Mouse (Mus musculus): Measurements from ENCODE around the gene Gm17617. TPM values are rescaled to one million over a fixed set of nuclear protein-coding genes. Genes with fewer than 3 reads are reported as not detected.
A peak's percentile ranks its signal among the peaks of the same experiment; 100 is the strongest.

Gene Gm17617
- polyA plus RNA-seq, 1 experiment: not detected

DNA sequence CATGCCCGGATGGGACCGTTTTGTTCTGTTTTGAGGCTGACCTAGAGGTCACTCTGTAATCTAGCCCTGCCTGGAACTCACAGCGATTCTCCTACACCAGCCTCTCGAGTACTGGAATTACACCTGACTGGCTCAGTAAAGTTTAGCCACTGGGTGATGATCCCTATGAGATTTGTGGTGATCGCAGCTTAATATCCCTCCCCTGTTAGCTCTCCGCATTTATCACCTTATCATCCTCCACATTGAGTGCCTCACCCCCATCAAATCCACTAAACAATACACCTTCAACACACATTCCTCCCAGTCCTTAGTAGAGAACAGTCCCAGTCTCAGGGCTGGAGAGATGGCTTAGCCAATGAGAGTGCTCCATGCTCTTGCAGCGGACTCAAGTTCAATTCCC lies 29.0 kb upstream of the Gm17617 start:
- 75% methylated on average over 7 of the region's 7 CpGs for WGBS
- TF ChIP-seq POLR2A (IDR thresholded peaks at IDR 0.05; ENCODE audit: borderline replicate concordance, control insufficient read depth, low read depth, low read length) (no peak), CTCF (IDR thresholded peaks at IDR 0.05; ENCODE audit: control insufficient read depth, insufficient read depth, low read length) (no peak)
- H3K27ac ChIP-seq (ENCODE audit: control insufficient read depth, insufficient read depth, low read depth, low read length, poor library complexity): no peak overlapping the region
- H3K4me1 ChIP-seq (ENCODE audit: control insufficient read depth, insufficient read depth, low read length): no peaks in the 10 kb centered on the region
- H3K4me3 ChIP-seq (replicated peaks; ENCODE audit: control insufficient read depth, low read depth, low read length): no peak overlapping the region

DNA sequence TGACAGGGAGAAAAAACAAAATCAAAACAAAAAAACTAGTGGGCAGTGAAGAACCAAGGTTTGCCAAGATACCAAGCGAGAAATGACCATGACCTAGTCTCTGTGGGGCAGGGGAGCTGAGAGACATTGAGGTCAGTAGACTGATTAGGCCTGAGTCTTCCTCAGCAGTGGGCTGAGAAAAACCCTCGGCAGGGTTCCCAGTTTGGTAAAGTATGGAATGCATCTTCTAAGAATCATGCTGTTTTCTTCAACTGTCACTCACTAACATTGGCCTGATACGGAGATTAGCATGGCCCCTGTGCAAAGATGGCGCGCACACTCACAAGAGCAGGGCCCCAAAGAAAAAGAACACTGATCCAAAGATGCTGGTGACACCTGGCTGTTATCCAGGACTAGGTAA lies 20.6 kb upstream of the Gm17617 start:
- 88% methylated on average over 5 of the region's 5 CpGs for WGBS

DNA sequence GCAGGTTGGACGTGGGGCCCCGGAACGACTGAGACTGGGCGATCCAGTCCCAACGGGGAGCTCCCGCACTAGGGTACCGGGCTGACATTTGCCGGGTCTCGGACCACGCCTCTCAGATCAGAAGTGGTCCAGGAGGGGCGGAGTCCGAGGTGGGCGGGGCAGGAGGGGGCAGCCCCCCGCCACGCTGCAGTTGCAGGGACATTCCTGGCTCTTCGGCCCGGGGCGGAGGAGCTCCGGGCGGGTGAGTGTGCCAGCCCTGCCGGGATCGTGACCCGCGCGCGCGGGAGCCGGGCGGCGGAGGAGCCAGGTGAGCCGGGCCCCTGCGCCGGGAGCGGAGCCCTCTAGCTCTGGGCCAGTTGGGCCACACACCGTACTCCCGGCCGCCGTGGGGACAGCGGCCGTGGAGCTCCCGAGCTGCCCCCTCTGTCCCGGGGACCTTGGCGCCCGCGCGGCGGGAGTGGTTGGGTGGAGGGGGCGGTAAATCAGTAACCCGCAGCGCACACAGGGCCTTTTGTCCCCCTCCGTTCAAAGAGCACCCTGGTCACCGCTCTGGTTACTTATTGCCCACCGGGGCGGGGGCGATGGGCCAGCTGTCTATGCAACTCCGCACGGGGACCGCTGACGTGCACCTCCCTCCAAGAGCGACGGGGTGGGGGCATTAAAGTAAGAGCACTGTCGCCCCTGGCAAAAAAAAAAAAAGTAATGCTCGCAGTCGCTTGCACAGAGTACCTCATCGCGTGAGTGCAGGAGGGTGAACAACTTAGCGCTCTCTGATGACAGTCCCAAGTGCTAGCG lies 19.5 kb upstream of the Gm17617 start, which contains the start of gene Fgfr4:
TSS of gene Fgfr4 (plus strand) at position 20 of the 795 bp plus-strand sequence.
- 4% methylated on average over 61 of the region's 68 CpGs for WGBS
- Histone ChIP-seq H3K4me1 (ENCODE audit: control insufficient read depth, insufficient read depth, low read length) (no peaks in the 10 kb centered on the region; the same call in 1 of the 2 replicates), H3K4me3 (replicated peaks; ENCODE audit: control insufficient read depth, low read depth, low read length) (no peak within 1 kb of the TSS), H3K27ac (ENCODE audit: control insufficient read depth, insufficient read depth, low read depth, low read length, poor library complexity) (no peak within 1 kb of the TSS)
- TF ChIP-seq POLR2A (IDR thresholded peaks at IDR 0.05; ENCODE audit: borderline replicate concordance, control insufficient read depth, low read depth, low read length): no peak
- TF ChIP-seq CTCF (IDR thresholded peaks at IDR 0.05; ENCODE audit: control insufficient read depth, insufficient read depth, low read length): no peak

More for the DNA sequence above, 20.6 kb upstream of the Gm17617 start:
- H3K4me3 ChIP-seq (replicated peaks; ENCODE audit: control insufficient read depth, low read depth, low read length): no peak overlapping the region
- H3K27ac ChIP-seq (ENCODE audit: control insufficient read depth, insufficient read depth, low read depth, low read length, poor library complexity): no peak overlapping the region
- no peaks in the 10 kb centered on the region; the same call in 1 of the 2 replicates for H3K4me1 ChIP-seq (ENCODE audit: control insufficient read depth, insufficient read depth, low read length)
- TF ChIP-seq POLR2A (IDR thresholded peaks at IDR 0.05; ENCODE audit: borderline replicate concordance, control insufficient read depth, low read depth, low read length): no peak
- TF ChIP-seq CTCF (IDR thresholded peaks at IDR 0.05; ENCODE audit: control insufficient read depth, insufficient read depth, low read length): no peak

DNA sequence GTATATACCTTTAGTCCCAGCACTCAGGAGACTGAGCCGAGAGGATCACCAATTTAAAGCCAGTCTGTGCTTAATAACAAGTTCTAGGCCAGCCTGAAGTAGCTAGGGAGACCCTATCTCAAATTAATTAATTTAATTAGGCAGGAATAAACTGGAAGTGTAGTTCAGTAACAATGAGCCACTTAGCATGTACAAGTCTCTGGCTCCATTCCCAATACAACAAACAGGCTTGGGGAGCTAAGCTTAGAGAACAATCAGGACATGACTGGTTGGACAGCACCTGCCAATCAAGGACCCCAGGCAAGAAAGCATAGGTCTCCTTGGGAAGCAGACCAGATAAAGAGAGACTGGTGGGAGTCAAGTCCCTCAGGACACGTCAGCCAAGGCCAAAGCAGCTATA lies 6.9 kb upstream of the Gm17617 start:
- H3K4me3 ChIP-seq (replicated peaks; ENCODE audit: control insufficient read depth, low read depth, low read length): no peak overlapping the region
- TF ChIP-seq CTCF (IDR thresholded peaks at IDR 0.05; ENCODE audit: control insufficient read depth, insufficient read depth, low read length) (no peak), POLR2A (IDR thresholded peaks at IDR 0.05; ENCODE audit: borderline replicate concordance, control insufficient read depth, low read depth, low read length) (no peak)
- no peak overlapping the region for H3K27ac ChIP-seq (ENCODE audit: control insufficient read depth, insufficient read depth, low read depth, low read length, poor library complexity)
- WGBS: 71% methylated on average over 2 of the region's 2 CpGs
- no peaks in the 10 kb centered on the region for H3K4me1 ChIP-seq (ENCODE audit: control insufficient read depth, insufficient read depth, low read length)

DNA sequence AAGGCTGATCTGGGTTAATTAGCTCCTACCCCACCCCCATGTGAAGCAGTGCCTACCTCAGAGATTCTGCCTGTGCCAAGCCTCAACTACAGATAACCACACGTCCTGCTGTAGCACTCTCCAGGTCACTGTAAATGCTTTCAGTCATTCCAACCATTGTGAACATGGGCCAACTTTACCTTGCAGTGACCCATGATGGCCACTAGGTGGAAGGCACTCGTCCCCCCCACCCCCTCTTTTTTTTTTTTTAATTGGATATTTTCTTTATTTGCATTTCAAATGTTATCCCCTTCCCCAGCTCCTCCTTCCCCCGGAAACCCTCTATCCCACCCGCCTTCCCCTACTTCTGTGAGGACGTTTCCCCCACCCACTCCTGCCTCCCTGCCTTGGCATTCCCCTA lies 2.0 kb upstream of the Gm17617 start:
- Histone ChIP-seq H3K4me1 (ENCODE audit: control insufficient read depth, insufficient read depth, low read length) (no peaks in the 10 kb centered on the region), H3K4me3 (replicated peaks; ENCODE audit: control insufficient read depth, low read depth, low read length) (no peak overlapping the region), H3K27ac (ENCODE audit: control insufficient read depth, insufficient read depth, low read depth, low read length, poor library complexity) (no peak overlapping the region)
- 9% methylated on average over 5 of the region's 5 CpGs for WGBS
- TF ChIP-seq CTCF (IDR thresholded peaks at IDR 0.05; ENCODE audit: control insufficient read depth, insufficient read depth, low read length) (peak; percentile 41), POLR2A (IDR thresholded peaks at IDR 0.05; ENCODE audit: borderline replicate concordance, control insufficient read depth, low read depth, low read length) (no peak)

DNA sequence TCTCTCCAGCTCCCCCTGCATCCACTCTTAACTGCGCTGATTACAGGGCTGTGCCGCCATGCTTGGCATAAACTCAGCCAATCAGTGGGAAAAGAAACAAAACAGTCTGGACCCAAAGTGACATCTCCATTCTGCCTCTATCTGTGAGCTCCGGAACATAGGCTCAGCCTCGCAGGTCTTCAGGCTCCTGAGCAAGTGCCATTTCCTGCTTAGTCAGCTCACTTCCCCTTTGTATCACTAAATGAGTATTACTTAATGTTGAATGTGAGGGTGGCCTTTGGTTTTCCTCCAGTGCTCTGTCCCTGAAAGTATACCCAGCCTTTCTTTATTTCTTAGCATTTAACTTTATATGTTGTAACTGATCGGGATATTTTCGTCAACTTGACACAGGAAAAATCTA lies 8.4 kb downstream of the Gm17617 start:
- Histone ChIP-seq H3K27ac (ENCODE audit: control insufficient read depth, insufficient read depth, low read depth, low read length, poor library complexity) (no peak overlapping the region), H3K4me1 (ENCODE audit: control insufficient read depth, insufficient read depth, low read length) (peaks cover 3% of the 10 kb centered on the region; the same call in 1 of the 2 replicates), H3K4me3 (replicated peaks; ENCODE audit: control insufficient read depth, low read depth, low read length) (no peak overlapping the region)
- TF ChIP-seq CTCF (IDR thresholded peaks at IDR 0.05; ENCODE audit: control insufficient read depth, insufficient read depth, low read length): no peak
- no peak for TF ChIP-seq POLR2A (IDR thresholded peaks at IDR 0.05; ENCODE audit: borderline replicate concordance, control insufficient read depth, low read depth, low read length)
- 43% methylated on average over 6 of the region's 6 CpGs for WGBS

DNA sequence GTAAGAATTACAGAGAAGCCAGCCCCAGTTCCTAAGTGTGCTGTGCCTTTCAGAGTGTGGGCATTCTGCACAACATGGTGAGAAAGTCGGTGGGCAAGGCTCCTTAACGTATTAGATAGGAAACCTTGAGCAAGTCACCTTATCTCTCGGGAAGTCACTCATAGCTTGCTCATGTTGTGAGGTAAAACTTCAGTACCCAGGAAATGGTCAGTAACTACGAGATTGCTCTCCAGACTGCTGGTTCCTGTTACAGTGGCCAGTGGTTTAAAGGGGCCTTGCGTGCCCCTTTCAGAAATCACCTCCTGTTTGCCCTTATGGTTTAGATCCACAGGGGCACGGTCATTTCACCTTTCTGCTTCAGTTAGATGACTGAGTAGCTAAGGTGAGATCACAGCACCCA lies 19.0 kb downstream of the Gm17617 start:
- WGBS: 51% methylated on average over 6 of the region's 6 CpGs
- no peak overlapping the region for H3K4me3 ChIP-seq (replicated peaks; ENCODE audit: control insufficient read depth, low read depth, low read length)
- H3K27ac ChIP-seq (ENCODE audit: control insufficient read depth, insufficient read depth, low read depth, low read length, poor library complexity): no peak overlapping the region
- TF ChIP-seq CTCF (IDR thresholded peaks at IDR 0.05; ENCODE audit: control insufficient read depth, insufficient read depth, low read length) (no peak), POLR2A (IDR thresholded peaks at IDR 0.05; ENCODE audit: borderline replicate concordance, control insufficient read depth, low read depth, low read length) (no peak)
- no peaks in the 10 kb centered on the region for H3K4me1 ChIP-seq (ENCODE audit: control insufficient read depth, insufficient read depth, low read length)

DNA sequence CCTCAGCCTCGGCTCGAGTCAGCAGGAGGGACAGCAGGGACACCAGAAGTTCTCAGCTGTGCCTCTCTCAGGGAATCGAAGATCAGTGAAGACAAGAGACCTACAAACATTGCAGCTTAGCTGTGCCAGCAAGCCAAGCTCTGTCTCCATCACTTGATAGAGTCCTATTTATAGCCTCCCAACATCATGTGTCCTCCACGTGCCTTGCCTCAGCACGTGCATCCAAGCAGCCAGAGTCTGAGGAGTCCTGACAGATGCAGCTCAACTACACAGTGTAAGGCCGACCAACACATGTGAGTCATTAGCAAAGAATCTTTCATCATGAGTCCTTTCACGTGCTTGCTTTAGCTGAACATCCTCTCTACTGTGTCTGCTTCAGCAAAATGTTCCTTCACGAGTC lies 25.7 kb downstream of the Gm17617 start:
- Histone ChIP-seq H3K4me3 (replicated peaks; ENCODE audit: control insufficient read depth, low read depth, low read length) (no peak overlapping the region), H3K27ac (ENCODE audit: control insufficient read depth, insufficient read depth, low read depth, low read length, poor library complexity) (no peak overlapping the region), H3K4me1 (ENCODE audit: control insufficient read depth, insufficient read depth, low read length) (peaks cover 4% of the 10 kb centered on the region; the same call in 1 of the 2 replicates)
- TF ChIP-seq POLR2A (IDR thresholded peaks at IDR 0.05; ENCODE audit: borderline replicate concordance, control insufficient read depth, low read depth, low read length) (no peak), CTCF (IDR thresholded peaks at IDR 0.05; ENCODE audit: control insufficient read depth, insufficient read depth, low read length) (no peak)
- WGBS: 81% methylated on average over 8 of the region's 8 CpGs

All from bone marrow, adult 2 months (tissue).